Mouse (Mus musculus) induced T-regulatory cell, adult 2 months (primary cell): ENCODE measurements at regions not wholly inside any gene's neighbourhood (a gene's known extent, or its start where the extent isn't known, plus 50 kb on each side); places are given as distances from the start of the nearest gene placed in this dataset.

Experiments
- DNase-seq: peaks from one replicate; pipeline ENCODE4 v3.0.0-alpha.2; 2012; ENCODE audit warnings: low read depth

- DNase-seq: no peak
Measured at GRCm38 (mm10) chr9:71420064-71420463, 65.7 kb downstream of the Polr2m start.

DNA sequence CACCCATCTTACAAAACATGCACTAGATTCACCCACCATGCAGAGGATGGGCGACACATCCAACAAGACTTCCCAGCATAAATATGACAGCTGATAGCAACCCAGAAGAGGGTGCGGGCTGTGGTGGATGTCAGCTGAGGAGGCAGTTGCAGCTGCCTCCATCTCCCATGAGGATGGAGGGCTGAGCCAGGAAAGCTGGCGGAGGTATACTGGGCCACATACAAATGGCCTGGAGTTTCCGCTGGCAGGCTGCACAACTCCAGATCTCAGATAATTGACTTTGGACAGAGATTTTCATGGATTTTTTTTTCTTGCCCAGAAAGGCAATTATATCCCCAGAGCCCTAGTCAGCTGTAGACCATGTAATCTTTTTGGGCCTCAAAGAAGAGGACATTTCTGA is 67.2 kb downstream of the Polr2m start:
- DNase-seq: no peak

DNA sequence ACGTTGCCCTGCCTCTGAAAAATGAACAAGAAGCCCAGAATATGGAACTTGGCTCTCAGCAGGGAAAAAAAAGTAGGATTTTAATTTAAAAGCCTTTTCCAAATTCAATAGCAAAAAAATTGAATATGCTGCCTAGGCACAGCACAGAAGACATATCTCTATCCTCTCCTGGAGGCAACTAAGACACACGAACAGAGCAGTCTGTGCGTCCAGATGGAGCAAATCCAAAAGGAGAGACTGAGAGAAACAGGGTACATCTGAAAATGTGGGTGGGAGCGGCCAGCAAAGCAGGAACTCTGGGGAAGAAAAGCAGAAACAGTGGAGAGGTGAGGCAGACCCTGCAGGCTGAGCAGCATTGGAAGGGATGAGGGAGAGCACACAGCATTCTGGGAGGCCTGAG is 68.5 kb downstream of the Polr2m start:
- DNase-seq: no peak

GRCm38 (mm10) chr9:71411171-71411570 is 74.6 kb downstream of the Polr2m start:
- DNase-seq: no peak

- DNase-seq: no peak
Measured at GRCm38 (mm10) chr9:71409925-71410324, 75.8 kb downstream of the Polr2m start.

DNA sequence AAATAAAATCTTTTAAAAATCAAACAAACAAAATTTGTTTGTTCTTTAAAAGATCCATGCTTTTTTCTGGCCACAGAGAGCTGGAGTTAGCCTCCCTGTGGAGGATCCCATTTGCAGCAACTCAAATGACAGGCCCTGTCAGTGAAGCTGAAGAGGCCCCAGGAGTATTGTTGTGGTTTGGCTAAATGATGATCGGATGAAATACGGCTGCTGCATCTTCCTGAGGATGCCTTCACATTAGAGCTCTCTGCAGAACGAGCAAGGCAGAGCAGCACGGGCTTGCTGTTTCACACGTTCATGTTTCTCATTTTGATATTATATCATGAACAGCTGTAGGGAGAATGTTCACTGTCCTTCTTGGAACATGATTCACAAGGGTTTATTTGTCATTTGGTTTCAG is 76.8 kb downstream of the Polr2m start:
- no peak for DNase-seq

- DNase-seq: no peak
Measured at GRCm38 (mm10) chr9:71404396-71405135, 81.2 kb downstream of the Polr2m start.

DNA sequence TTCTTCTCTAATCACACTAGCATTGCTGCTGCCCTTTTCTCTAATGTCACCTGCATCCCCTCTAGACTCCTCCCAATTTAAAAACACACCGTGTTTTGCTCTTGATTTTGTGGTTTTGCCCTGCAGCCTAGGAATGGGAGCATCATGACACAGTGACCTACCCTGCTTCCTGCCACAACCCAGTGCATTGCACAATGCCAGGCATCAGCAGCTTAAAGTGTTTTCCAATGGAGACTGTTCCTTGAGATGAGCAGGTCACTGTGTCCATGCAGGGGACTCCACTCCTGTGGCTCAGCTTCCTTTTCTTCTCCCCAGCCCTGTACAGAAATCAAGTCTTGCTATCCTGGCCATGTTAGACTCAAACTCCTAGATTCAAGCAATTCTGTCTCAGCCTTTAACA is 84.1 kb downstream of the Polr2m start:
- DNase-seq: no peak

DNA sequence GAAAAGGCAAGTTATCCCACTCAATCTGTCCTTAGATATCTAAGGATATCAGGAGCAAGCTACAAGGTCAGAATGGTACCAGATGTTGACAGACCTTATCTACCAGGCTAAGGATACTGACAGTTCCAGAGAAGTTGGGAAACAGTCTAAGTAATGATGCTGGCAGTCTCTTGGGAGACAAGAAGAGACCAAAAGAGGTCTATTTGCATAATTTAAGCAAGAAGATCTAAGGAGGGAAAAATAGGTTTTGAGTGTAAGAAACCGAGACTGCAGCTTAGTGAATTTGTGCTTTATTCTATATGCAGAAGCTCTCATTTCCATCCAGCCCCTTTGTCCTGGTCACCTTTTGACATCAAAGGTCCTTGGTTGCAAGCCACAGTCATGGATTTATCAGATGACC is 86.4 kb downstream of the Polr2m start:
- DNase-seq: no peak

- DNase-seq: no peak
Measured at GRCm38 (mm10) chr9:71396784-71397183, 89.0 kb downstream of the Polr2m start.

GRCm38 (mm10) chr9:71390221-71390620 is 95.5 kb downstream of the Polr2m start:
- DNase-seq: no peak

DNA sequence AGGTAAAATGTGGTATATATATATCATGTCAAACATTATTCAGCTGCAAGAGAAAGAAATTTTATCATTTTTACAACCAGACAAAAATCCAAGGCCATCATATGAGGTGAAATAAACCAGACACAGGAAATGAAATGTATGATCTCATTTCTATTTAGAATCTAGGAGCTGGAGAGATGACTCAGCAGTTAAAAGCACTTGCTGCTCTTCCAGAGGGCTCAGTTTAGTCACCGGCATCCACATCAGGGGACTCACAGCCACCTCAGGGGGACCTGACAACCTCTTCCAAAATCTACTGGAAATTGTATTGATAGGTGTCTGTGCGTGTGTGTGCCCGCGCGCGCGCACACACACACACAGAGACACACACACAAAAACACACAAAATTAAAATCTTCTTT is 98.3 kb downstream of the Polr2m start:
- DNase-seq: no peak

DNA sequence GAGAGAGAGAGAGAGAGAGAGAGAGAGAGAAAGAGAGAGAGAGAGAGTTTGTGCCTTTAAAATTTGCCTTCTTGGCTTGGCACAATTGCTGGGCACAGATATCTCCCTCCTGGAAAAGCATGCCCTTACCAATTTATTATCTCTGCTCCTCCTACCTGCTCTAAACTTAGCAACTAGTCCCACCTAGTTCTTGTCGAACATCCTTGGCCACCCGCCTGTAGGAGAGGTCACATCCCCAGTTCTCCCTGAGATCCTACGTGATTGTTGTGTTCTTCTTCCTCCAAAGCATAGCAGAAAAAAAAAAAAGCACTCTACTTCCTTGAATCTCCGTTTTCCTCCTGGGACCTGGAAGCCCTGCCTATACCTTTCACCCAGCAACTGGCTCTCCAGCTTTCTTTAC is 101.8 kb downstream of the Polr2m start:
- no peak for DNase-seq

DNA sequence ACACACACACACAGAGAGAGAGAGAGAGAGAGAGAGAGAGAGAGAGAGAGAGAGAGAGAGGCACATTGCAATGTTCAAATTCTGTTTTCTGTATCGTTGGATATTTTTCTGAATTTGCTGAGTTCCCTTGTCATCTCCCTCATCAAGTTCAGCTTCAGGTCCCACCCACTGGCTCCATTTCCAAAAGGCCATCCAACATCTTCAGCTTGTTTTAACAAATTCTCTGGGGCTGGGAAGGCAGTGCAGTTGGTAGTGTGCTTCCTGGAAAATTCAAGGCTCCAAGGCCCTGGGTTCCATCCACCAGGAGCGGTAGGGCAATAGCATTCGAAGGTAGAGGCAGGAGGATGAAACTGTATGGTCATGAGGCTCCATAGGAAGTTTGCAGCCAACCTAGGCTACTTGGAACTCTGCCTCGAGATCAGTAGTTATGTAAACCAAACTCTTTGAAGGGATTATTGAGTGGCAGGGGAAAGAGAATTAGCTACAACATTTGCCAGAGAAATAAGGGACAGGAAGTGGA is 105.9 kb downstream of the Polr2m start:
- no peak for DNase-seq

DNA sequence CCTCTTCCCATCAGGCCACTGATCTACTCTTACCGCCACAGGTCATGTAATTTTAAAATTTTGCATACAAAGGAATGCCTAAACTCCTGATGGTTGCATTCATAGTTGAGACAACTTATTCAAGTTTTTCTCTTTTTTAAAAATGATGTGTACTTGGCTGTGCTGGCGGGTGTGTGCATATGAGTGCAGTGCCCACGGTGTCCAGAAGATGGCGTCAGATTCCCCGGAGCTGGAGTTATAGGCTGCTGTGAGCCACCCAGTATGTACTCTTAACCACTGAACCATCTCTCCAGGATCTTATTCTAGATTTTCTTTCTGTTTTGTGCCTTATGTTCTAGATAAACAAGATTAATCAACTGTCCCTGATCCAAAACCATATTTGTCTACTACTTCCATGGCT is 116.0 kb downstream of the Polr2m start:
- DNase-seq: no peak

DNA sequence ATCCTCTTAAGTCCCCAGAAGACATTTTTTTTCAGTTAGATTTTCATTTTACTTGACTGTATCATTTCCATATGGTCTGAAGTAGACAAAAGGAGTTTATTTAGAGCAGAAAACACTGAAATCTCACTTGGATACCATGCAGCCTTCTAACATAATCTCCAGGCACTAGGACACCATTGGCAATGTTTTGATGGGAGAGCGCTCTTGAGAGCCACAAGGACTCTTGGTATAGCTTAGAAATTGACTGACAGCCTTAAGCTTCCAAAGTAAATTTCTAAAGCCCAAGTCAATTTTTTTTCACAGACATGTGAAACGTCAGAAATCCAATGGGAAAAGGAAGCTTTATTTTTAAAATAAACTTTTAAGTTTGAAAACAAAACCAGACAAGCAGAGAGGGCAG is 116.5 kb downstream of the Polr2m start:
- no peak for DNase-seq

GRCm38 (mm10) chr9:71366573-71366972 is 119.2 kb downstream of the Polr2m start:
- DNase-seq: no peak

DNA sequence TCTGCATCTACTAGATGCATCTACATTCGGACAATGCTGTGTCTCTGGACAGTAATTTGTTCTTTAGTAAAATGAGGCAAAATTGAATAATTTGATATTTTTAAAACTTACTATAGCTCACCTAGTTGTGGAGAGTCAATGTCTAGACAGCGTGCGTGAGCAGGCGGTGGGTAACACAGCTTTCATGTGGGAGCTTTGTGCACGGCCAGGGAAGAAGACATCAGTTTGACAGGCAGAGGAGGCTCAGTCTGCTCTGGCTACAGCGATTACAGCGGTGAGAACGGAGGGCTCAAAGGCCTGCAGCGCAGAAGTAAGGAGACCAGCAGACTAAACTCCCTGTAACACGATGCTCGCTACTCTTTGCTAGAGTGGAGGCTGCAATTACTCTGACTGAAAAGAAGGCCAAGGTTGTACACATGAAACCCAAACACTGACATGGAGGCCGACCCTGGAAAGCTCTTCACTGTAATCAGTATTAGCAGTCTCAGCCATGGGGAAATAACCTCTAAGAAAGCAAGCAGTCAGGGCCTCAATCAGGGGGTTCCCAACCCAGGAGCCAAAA is 120.5 kb downstream of the Polr2m start:
- DNase-seq: no peak

- no peak for DNase-seq
Measured at GRCm38 (mm10) chr9:71364047-71364665, 121.6 kb downstream of the Polr2m start.

- no peak for DNase-seq
Measured at GRCm38 (mm10) chr9:71362401-71362800, 123.3 kb downstream of the Polr2m start.

GRCm38 (mm10) chr9:71361961-71362360 is 123.8 kb downstream of the Polr2m start:
- DNase-seq: no peak

GRCm38 (mm10) chr9:71361311-71361710 is 124.4 kb downstream of the Polr2m start:
- DNase-seq: no peak

GRCm38 (mm10) chr9:71360676-71361075 is 125.1 kb downstream of the Polr2m start:
- DNase-seq: no peak
